Mouse (Mus musculus) liver, embryonic 12.5 days (tissue): ENCODE measurements at regions not wholly inside any gene's neighbourhood (a gene's known extent, or its start where the extent isn't known, plus 50 kb on each side); places are given as distances from the start of the nearest gene placed in this dataset.
"Not testable (repeated sequence)": the region's sequence is repeated elsewhere in the genome, so short reads cannot be mapped to it uniquely, and the experiment has no call there.

Experiments
- ATAC-seq: fragments of 200-750 bp; cut with Nextera tagmentation; 2 replicates; pipeline ENCODE4 v1.8.0; 2017; ENCODE audit warnings: moderate number of reproducible peaks, mild to moderate bottlenecking, moderate library complexity
- H3K27ac ChIP-seq: fragments of 300-500 bp; sonication (generic); 2 replicates; pipeline ENCODE4 v1.5.1; 2016; ENCODE audit warnings: mild to moderate bottlenecking
- H3K27me3 ChIP-seq: fragments of 300-500 bp; sonication (generic); replicated peaks from 2 replicates; pipeline ENCODE4 v1.6.1; 2016; ENCODE audit warnings: mild to moderate bottlenecking, moderate library complexity
- H3K36me3 ChIP-seq: fragments of 300-500 bp; sonication (generic); 2 replicates; pipeline ENCODE4 v1.6.1; 2016; ENCODE audit warnings: mild to moderate bottlenecking, moderate library complexity
- H3K4me1 ChIP-seq: fragments of 300-500 bp; sonication (generic); 2 replicates; pipeline ENCODE4 v1.6.1; 2016
- H3K4me2 ChIP-seq: fragments of 300-500 bp; sonication (generic); 2 replicates; pipeline ENCODE4 v1.6.1; 2016; ENCODE audit warnings: mild to moderate bottlenecking, moderate library complexity
- H3K4me3 ChIP-seq: fragments of 300-500 bp; sonication (generic); 2 replicates; pipeline ENCODE4 v1.5.1; 2016; ENCODE audit warnings: mild to moderate bottlenecking, moderate library complexity
- H3K9ac ChIP-seq: fragments of 300-500 bp; sonication (generic); 2 replicates; pipeline ENCODE4 v1.6.1; 2016; ENCODE audit warnings: mild to moderate bottlenecking, moderate library complexity
- H3K9me3 ChIP-seq: fragments of 300-500 bp; sonication (generic); replicated peaks from 2 replicates; pipeline ENCODE4 v1.6.1; 2016; ENCODE audit warnings: mild to moderate bottlenecking, moderate library complexity
- WGBS: fragments of 180-500 bp; shearing (Covaris S2); methylation state at CpG from one replicate; pipeline ENCODE4 v1.1.7; 2016; ENCODE audit not compliant: insufficient replicate concordance; 5-methylcytosine and 5-hydroxymethylcytosine counted together

DNA sequence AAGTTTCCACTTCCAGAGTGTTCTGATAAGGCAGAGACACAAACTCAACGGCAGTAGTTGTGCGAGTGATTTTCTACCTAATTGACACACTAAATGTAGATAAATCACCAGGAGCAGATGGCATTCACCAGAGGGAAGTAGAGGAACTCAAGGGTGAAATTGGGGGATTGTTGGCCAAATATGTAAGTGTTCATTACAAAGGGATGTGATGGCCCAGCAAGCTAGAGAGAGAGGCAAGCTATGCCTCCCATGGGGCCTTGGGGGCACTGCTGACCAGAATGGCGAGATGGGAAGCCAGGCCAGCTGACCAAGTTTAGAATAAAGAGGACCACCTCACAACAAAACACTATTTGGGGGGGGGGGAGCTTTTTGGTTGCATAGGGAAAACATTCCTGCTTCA, 136.5 kb upstream of the Mocs1 start:
- 0 out of 2 replicates have a peak, but pooled peaks cover 7% of the 10 kb centered on the region for H3K9me3 ChIP-seq
- ATAC-seq, result no peak
- no peaks in the 10 kb centered on the region for H3K27me3 ChIP-seq
- no peaks in the 10 kb centered on the region for H3K36me3 ChIP-seq
- H3K27ac ChIP-seq, result no peak overlapping the region
- H3K4me2 ChIP-seq, result no peak overlapping the region
- H3K4me3 ChIP-seq, result no peak overlapping the region
- no peaks in the 10 kb centered on the region for H3K4me1 ChIP-seq
- 59% methylated on average over 3 of the region's 3 CpGs for WGBS
- no peak overlapping the region for H3K9ac ChIP-seq

DNA sequence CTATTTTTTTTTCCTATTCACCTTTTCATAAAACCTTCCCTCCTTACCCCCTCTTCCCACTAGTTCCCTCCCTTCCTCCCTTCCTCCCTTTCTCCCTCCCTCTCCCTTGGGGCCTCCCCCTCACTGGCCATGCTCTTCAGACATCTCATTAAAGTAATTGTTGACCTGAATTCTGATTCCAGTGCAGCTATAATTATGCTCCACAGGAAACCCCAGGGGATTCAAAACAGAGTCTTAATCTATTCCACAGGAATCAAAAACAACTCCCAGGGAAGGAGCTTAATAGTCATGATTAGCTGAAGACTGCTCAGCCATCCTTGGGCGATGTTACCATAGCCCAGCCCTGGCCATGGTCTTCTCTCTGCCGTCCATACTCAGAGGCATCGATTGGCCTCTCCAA, 123.7 kb upstream of the Mocs1 start:
- Histone ChIP-seq H3K27ac (no peak overlapping the region), H3K4me1 (no peaks in the 10 kb centered on the region), H3K4me3 (no peak overlapping the region), H3K27me3 (no peaks in the 10 kb centered on the region), H3K4me2 (no peak overlapping the region), H3K9me3 (no peaks in the 10 kb centered on the region; the same call in 1 of the 2 replicates), H3K9ac (no peak overlapping the region), H3K36me3 (no peaks in the 10 kb centered on the region)
- WGBS, result 72% methylated on average over 3 of the region's 3 CpGs
- ATAC-seq, result no peak

DNA sequence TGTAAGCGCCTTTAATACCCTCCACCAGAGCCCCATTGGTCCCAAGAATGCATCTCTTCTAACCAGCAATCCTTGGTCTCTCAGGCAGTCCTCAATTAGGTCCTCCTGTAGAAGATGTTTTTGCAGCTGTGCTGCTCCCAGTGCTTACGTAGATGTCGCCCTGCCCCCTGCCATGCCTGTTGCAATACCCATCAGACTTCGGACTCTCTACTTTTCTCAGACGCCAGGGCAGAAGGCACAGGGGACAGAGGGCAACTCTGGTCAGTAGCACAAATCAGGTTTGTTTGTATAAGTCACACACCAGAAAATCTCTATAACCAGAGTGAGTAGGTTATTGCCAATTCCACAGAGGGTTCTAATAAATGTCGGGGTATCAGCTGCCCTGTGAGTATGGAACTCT, 123.0 kb upstream of the Mocs1 start:
- peak; percentile 76 for ATAC-seq
- H3K9ac ChIP-seq, result no peak overlapping the region
- no peaks in the 10 kb centered on the region for H3K4me1 ChIP-seq
- H3K27ac ChIP-seq, result no peak overlapping the region
- 60% methylated on average over 6 of the region's 6 CpGs for WGBS
- H3K4me2 ChIP-seq, result no peak overlapping the region
- no peaks in the 10 kb centered on the region for H3K9me3 ChIP-seq
- no peaks in the 10 kb centered on the region for H3K27me3 ChIP-seq
- no peaks in the 10 kb centered on the region for H3K36me3 ChIP-seq
- no peak overlapping the region for H3K4me3 ChIP-seq

DNA sequence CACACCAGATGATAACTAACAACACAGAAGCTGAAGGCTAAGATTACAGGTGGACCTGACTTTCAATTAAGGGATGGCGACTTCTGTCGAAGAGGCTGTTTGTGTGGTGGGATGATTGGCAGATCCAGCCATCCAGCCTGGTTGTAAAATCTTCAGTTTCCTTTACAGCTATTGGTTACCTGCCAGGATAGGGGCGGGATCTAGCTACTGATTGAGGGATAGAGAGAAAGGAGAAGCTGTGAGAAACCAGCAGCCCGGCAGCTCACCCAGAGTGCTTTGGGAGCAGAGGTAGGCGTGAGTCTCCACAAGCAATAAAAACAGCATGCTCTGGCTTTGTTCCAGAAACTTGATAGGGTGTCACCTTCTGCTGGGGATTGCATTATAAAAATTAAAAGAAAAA, 119.1 kb upstream of the Mocs1 start:
- H3K27me3 ChIP-seq, result no peaks in the 10 kb centered on the region
- H3K4me2 ChIP-seq, result no peak overlapping the region
- no peak overlapping the region for H3K27ac ChIP-seq
- no peak for ATAC-seq
- WGBS, result 27% methylated on average over 5 of the region's 5 CpGs
- H3K9ac ChIP-seq, result no peak overlapping the region
- H3K9me3 ChIP-seq, result no peaks in the 10 kb centered on the region
- no peaks in the 10 kb centered on the region for H3K36me3 ChIP-seq
- no peak overlapping the region for H3K4me3 ChIP-seq
- no peaks in the 10 kb centered on the region for H3K4me1 ChIP-seq

DNA sequence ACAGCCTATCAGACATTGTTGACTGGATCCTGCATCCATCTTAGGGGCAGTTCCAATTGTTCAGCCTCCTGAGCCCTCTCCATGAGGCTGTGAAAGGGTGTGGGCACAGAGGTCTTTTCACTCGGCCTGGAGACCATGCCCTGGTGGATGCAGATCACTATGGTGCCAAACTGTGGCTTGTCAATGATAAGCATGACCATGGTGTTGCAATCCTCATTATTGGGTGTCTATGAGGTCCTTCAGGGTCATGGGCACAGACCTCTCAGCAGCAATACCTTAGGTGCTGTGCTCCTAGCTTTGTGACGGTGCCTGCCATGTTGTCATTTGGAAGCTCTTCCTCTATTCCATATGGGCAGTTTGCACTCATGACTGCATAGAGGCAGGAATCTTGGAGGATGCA, 114.0 kb upstream of the Mocs1 start:
- H3K9me3 ChIP-seq, result no peaks in the 10 kb centered on the region
- ATAC-seq, result no peak
- no peaks in the 10 kb centered on the region for H3K27me3 ChIP-seq
- H3K9ac ChIP-seq, result no peak overlapping the region
- no peak overlapping the region for H3K4me2 ChIP-seq
- no peak overlapping the region for H3K4me3 ChIP-seq
- 56% methylated on average over 2 of the region's 2 CpGs for WGBS
- no peaks in the 10 kb centered on the region for H3K4me1 ChIP-seq
- no peaks in the 10 kb centered on the region for H3K36me3 ChIP-seq
- no peak overlapping the region for H3K27ac ChIP-seq

DNA sequence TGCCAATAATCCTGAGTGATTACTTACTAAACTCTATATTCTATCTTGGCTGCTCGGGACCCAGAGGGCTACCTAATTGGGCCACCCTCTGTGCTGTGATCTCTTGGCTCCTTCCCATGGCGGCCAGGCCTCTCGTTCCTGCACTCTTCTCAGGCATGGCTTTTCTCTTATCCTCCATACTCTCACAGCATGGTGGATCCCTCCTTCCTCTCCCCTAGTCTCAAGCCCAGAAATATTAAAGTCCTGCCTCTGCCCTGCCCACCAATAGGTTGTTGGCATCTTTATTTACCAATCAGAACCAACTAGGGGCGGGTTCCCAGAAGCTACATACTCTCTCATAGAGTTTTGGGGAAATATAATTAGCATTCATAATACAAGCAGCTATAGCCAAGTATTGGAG, 100.6 kb upstream of the Mocs1 start:
- Histone ChIP-seq H3K4me2 (no peak overlapping the region), H3K4me1 (no peaks in the 10 kb centered on the region), H3K27ac (no peak overlapping the region), H3K36me3 (no peaks in the 10 kb centered on the region), H3K27me3 (no peaks in the 10 kb centered on the region), H3K4me3 (no peak overlapping the region), H3K9me3 (no peaks in the 10 kb centered on the region; the same call in 1 of the 2 replicates), H3K9ac (no peak overlapping the region)
- no peak for ATAC-seq
- WGBS, result 57% methylated on average over 4 of the region's 4 CpGs

DNA sequence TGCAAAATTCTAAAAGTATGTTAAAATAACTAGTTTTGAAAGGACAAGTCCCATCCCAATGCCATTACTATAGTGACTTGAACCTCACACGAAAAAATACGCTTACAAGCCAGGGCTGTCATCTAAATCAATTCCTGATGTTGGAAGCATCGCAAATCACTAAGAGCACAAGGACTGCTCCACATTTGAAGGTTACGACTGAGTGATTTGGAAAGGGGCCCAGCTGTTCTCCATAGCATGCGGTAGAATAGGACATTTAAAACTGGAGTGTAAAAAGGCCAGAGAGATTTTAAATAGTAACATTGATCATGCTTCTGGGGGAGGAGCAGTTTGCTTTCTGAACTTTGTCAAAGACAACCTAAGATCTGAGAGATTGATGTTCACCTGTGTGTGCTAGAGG, 92.8 kb upstream of the Mocs1 start:
- no peak overlapping the region for H3K27ac ChIP-seq
- WGBS, result 82% methylated on average over 5 of the region's 5 CpGs
- H3K9me3 ChIP-seq, result no peaks in the 10 kb centered on the region; the same call in 1 of the 2 replicates
- H3K4me2 ChIP-seq, result no peak overlapping the region
- ATAC-seq, result no peak
- no peak overlapping the region for H3K9ac ChIP-seq
- no peaks in the 10 kb centered on the region for H3K27me3 ChIP-seq
- no peak overlapping the region for H3K4me3 ChIP-seq
- no peaks in the 10 kb centered on the region for H3K4me1 ChIP-seq
- no peaks in the 10 kb centered on the region for H3K36me3 ChIP-seq

DNA sequence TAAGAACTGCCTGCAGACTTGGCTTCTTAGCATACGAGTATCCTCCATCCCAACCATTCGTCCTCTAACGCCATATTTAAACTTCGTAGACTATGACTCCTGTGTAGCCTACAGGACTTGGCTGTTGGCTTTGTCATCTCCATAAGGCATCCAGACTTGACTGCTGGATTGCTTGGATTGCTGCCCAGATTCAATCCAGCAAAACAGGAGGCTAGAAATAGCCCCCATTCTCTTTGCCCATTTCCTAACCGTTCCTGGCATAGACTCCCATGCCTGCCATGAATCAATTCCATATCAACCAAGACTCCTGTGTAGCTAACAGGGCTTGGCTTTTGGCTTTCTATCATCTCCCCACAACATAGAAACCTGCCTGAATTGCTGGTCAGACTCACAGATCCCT, 90.3 kb upstream of the Mocs1 start:
- Histone ChIP-seq H3K9me3 (no peaks in the 10 kb centered on the region), H3K27me3 (no peaks in the 10 kb centered on the region), H3K4me2 (no peak overlapping the region), H3K4me3 (no peak overlapping the region), H3K27ac (no peak overlapping the region), H3K9ac (no peak overlapping the region), H3K4me1 (no peaks in the 10 kb centered on the region), H3K36me3 (no peaks in the 10 kb centered on the region)
- WGBS, result 76% methylated on average over 5 of the region's 5 CpGs
- ATAC-seq, result no peak

DNA sequence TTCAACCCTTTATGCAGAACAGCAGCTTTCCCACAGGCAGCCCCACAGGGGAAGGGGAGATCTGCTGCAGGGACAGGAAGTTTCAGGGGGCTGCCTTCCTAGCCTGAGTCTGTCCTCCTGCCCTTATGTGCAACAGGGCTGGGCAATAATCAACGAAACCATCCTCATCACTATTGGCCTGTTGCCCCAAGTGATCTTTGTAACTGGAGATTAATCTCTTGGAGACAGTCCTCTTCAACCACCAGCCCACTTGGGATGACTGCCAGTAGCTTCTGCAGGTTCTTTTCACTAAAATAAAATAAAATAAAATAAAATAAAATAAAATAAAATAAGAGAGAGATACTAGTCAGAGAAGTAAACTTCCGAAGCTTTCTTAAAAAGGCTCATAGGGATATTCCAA, 85.5 kb upstream of the Mocs1 start:
- H3K27ac ChIP-seq, result no peak overlapping the region
- no peaks in the 10 kb centered on the region for H3K9me3 ChIP-seq
- H3K9ac ChIP-seq, result no peak overlapping the region
- no peaks in the 10 kb centered on the region for H3K4me1 ChIP-seq
- no peak for ATAC-seq
- no peaks in the 10 kb centered on the region for H3K36me3 ChIP-seq
- H3K4me2 ChIP-seq, result no peak overlapping the region
- H3K27me3 ChIP-seq, result no peaks in the 10 kb centered on the region
- WGBS, result 52% methylated on average over 2 of the region's 2 CpGs
- H3K4me3 ChIP-seq, result no peak overlapping the region

GRCm38 (mm10) chr17:49346701-49347100, 81.5 kb upstream of the Mocs1 start:
- Histone ChIP-seq H3K4me1 (no peaks in the 10 kb centered on the region), H3K27ac (no peak overlapping the region), H3K36me3 (no peaks in the 10 kb centered on the region), H3K27me3 (no peaks in the 10 kb centered on the region), H3K9me3 (no peaks in the 10 kb centered on the region), H3K4me2 (no peak overlapping the region), H3K4me3 (no peak overlapping the region), H3K9ac (no peak overlapping the region)
- 77% methylated on average over 5 of the region's 5 CpGs for WGBS
- no peak for ATAC-seq

DNA sequence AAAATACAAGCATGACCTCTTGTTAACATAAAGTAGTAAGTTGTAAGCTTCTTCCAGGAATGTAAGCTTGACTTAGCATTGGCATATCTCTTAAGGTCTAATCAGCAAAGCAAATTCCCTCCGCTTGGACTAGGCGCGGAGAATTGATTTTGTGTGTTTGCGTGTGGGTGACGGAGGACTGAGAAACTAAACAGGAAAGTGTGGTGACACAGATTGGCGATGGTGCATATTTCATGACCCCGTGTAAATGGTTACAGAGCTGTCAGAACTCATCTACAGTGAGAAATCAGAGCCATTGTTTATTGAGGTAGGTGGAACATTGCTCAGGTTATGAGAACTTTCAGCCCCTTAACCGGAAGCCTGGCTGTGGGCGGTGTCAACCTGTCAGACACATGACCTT, 78.8 kb upstream of the Mocs1 start:
- H3K9ac ChIP-seq, result no peak overlapping the region
- no peak overlapping the region for H3K27ac ChIP-seq
- no peak overlapping the region for H3K4me2 ChIP-seq
- no peak overlapping the region for H3K4me3 ChIP-seq
- no peaks in the 10 kb centered on the region for H3K27me3 ChIP-seq
- H3K4me1 ChIP-seq, result no peaks in the 10 kb centered on the region
- WGBS, result 78% methylated on average over 9 of the region's 9 CpGs
- H3K36me3 ChIP-seq, result no peaks in the 10 kb centered on the region
- no peak for ATAC-seq
- H3K9me3 ChIP-seq, result no peaks in the 10 kb centered on the region

DNA sequence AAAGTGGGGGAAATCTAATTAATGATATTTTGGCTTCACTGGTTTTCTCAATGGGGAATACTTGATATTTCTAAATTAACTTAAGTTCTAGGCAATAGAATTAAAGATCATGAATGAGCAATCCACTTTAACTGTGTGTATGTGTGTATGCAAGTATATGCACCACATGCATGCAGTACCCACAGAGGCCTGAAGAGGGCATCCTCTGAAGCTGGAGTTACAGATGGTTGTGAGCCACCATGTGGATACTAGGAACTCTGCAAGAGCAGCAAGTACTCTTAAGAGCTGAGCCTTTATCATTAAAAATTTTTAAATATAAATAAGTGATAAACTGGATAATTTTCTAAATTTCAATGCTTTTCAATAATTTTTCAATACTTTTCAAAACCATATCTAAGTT, 69.0 kb upstream of the Mocs1 start:
- Histone ChIP-seq H3K27me3 (no peaks in the 10 kb centered on the region), H3K4me1 (no peaks in the 10 kb centered on the region), H3K4me2 (no peak overlapping the region), H3K27ac (no peak overlapping the region), H3K9ac (no peak overlapping the region), H3K36me3 (no peaks in the 10 kb centered on the region), H3K9me3 (no peaks in the 10 kb centered on the region), H3K4me3 (no peak overlapping the region)
- no peak for ATAC-seq

- not testable (repeated sequence) for ATAC-seq, H3K4me2 ChIP-seq, H3K36me3 ChIP-seq, H3K9ac ChIP-seq, H3K9me3 ChIP-seq, H3K27ac ChIP-seq, H3K4me3 ChIP-seq, H3K4me1 ChIP-seq, H3K27me3 ChIP-seq
- 50% methylated on average over 6 of the region's 6 CpGs for WGBS
These were observed 67.9 kb upstream of the Mocs1 start for GRCm38 (mm10) chr17:49360251-49360650.
